Mouse (Mus musculus) hindbrain, embryonic 16.5 days (tissue): ENCODE results near the gene Akt2. TPM values are rescaled to one million over a fixed set of nuclear protein-coding genes. Genes with fewer than 3 reads are reported as not detected.
A peak's percentile ranks its signal among the peaks of the same experiment; 100 is the strongest.

ENCODE experiments used
- ATAC-seq: fragments of 200-750 bp; cut with Nextera tagmentation; 2 replicates; pipeline ENCODE4 v1.8.0; 2017; ENCODE audit warnings: moderate TSS enrichment, moderate library complexity
- H3K27ac ChIP-seq: fragments of 300-500 bp; sonication (generic); 2 replicates; pipeline ENCODE4 v1.5.1; 2014; ENCODE audit warnings: low read depth, mild to moderate bottlenecking, control low read depth, low read length, moderate library complexity
- H3K27me3 ChIP-seq: fragments of 300-500 bp; sonication (generic); replicated peaks from 2 replicates; pipeline ENCODE4 v1.6.1; 2014; ENCODE audit warnings: low read length; ENCODE audit not compliant: control insufficient read depth, insufficient read depth
- H3K36me3 ChIP-seq: fragments of 300-500 bp; sonication (generic); 2 replicates; pipeline ENCODE4 v1.6.1; 2014; ENCODE audit warnings: mild to moderate bottlenecking, low read length, moderate library complexity, mixed read lengths; ENCODE audit not compliant: control insufficient read depth, insufficient read depth
- H3K4me1 ChIP-seq: fragments of 300-500 bp; sonication (generic); 2 replicates; pipeline ENCODE4 v1.6.1; 2014; ENCODE audit warnings: low read depth, low read length; ENCODE audit not compliant: control insufficient read depth, insufficient read depth
- H3K4me2 ChIP-seq: fragments of 300-500 bp; sonication (generic); 2 replicates; pipeline ENCODE4 v1.6.1; 2014; ENCODE audit warnings: mild to moderate bottlenecking, low read length, control low read depth, moderate library complexity
- H3K4me3 ChIP-seq: fragments of 300-500 bp; sonication (generic); 2 replicates; pipeline ENCODE4 v1.5.1; 2014; ENCODE audit warnings: mild to moderate bottlenecking, low read length, control low read depth, moderate library complexity
- H3K9ac ChIP-seq: fragments of 300-500 bp; sonication (generic); 2 replicates; pipeline ENCODE4 v1.6.1; 2014; ENCODE audit warnings: low read depth, mild to moderate bottlenecking, control low read depth, low read length, moderate library complexity
- H3K9me3 ChIP-seq: fragments of 300-500 bp; sonication (generic); 2 replicates; pipeline ENCODE4 v1.6.1; 2014; ENCODE audit warnings: mild to moderate bottlenecking, low read length, moderate library complexity; ENCODE audit not compliant: control insufficient read depth
- WGBS: fragments of 180-500 bp; shearing (Covaris S2); extraction: QIAGEN DNeasy Blood & Tissue Kit; methylation state at CpG from one replicate; pipeline ENCODE4 v1.1.7; 2014; 5-methylcytosine and 5-hydroxymethylcytosine counted together
- polyA plus RNA-seq: library from polyadenylated mRNA; unstranded; fragments of >200 nt; fragmentation: Nextera tagmentation; extraction: Ambion mirVana; gene quantifications from 2 replicates; pipeline ENCODE4 v1.2.1, GENCODE M21; 2015

The Akt2 gene
- polyA plus RNA-seq, 1 experiment from 2014 or later, result 63.0 TPM

DNA sequence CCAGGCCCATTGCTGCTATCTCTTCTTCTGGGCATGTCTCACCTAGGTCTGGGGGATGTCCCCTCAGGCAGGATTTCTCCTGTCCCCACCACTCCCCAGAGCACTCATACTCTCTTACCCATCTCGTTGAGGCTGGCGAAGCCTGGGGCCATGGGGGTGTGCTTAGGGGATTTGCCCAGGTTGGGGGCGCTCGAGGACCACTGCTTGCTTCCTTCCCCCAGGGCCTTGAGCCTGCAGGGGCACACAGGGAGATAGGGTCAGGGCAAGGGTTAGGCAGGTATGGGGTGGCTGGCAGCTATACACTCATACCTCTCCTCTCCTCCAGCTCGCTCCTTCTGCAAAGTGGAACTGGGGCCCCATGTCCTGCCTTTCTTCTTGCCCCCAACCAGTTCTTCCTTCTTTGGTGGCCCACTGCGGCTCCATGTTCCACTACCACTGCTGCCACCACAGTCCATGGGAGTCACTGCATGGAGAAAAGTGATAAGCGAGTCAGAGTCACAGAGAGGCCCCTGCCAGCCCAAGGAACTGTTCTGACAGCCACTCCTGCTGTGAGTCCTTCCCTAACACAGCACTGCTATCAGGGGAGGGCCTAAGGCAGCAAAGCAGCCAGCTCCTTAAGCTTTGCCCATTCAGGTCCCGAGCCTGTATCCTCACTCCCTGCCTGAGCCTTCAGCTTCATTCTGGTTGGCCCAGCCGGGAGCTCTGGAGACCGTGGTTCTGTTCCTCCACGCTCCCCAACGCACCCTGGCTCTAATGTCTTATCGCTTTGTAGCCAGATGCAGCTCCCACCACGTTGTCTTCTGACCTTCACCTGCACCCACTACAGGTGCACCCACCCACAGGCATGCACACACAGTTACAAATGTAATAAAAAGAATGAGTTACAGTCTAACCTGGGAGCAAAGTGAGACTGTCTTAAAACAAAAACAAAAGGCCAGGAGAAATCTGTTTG is 67.6 kb downstream of the Akt2 start:
- WGBS, result 62% methylated on average over 14 of the region's 14 CpGs
- H3K9me3 ChIP-seq, result no peaks in the 10 kb centered on the region
- H3K36me3 ChIP-seq, result peaks cover 37% of the 10 kb centered on the region
- no peaks in the 10 kb centered on the region; the same call in 1 of the 2 replicates for H3K27me3 ChIP-seq
- H3K27ac ChIP-seq, result no peak overlapping the region
- H3K4me2 ChIP-seq, result no peak overlapping the region
- no peak overlapping the region for H3K9ac ChIP-seq
- H3K4me1 ChIP-seq, result peaks cover 12% of the 10 kb centered on the region; the same call in 1 of the 2 replicates
- no peak for ATAC-seq
- H3K4me3 ChIP-seq, result no peak overlapping the region

DNA sequence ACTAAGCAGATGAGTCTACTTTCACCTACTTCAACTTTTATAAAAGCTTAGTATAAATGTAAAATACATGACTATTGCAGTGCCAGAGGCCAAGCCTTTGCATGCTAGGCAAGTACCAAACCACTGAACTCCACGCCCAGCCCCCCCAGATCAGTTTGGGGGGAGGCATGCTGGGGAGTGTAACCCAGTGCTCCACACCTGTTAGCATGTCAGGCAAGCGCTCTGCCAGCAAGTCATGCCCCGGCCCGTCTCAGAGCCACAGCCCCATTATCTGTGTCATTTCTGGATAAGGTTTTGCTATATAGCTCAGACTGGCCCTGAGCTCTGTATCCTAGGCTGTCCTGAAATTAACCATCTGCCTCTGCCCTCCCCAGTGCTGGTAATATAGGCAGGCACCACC is 70.7 kb downstream of the Akt2 start:
- no peak for ATAC-seq
- Histone ChIP-seq H3K9ac (no peak overlapping the region), H3K4me1 (no peaks in the 10 kb centered on the region), H3K27me3 (no peaks in the 10 kb centered on the region; the same call in 1 of the 2 replicates), H3K4me2 (no peak overlapping the region), H3K27ac (no peak overlapping the region), H3K9me3 (no peaks in the 10 kb centered on the region), H3K36me3 (peaks cover 30% of the 10 kb centered on the region), H3K4me3 (no peak overlapping the region)
- WGBS, result 97% methylated on average over 4 of the region's 4 CpGs

DNA sequence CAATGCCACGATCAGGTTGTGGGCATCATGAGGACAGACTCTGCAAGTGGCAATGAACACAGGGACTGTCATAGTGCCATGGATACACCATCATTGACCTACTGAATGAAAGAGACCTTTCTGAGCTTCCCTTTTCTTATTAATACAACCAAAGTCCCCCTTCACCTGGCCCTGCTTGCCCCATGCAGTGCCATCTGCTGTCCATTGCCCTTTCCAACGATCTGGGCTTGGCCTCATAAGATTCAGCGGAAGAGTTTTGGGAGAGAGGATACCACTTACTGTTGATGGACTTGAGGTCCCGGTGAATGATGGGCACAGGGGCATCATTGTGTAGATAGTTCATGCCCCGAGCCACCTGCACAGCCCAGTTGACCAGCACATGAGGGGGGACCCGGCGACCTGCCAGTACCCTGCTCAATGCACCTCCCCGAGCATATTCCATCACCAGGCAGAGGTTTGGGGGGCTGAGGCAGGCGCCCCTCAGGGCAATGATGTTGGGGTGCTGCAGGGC is 81.8 kb downstream of the Akt2 start:
- Histone ChIP-seq H3K36me3 (0 out of 2 replicates have a peak, but pooled peaks cover under 1% of the 10 kb centered on the region), H3K4me3 (peak overlapping the region; percentile 94), H3K9ac (peak overlapping the region; percentile 97), H3K27me3 (no peaks in the 10 kb centered on the region), H3K4me1 (peaks cover 28% of the 10 kb centered on the region), H3K27ac (peak overlapping the region; percentile 92), H3K4me2 (peak overlapping the region; percentile 98), H3K9me3 (no peaks in the 10 kb centered on the region)
- WGBS, result 50% methylated on average over 9 of the region's 9 CpGs
- ATAC-seq, result peak; percentile 1; the same call in 1 of the 2 replicates

DNA sequence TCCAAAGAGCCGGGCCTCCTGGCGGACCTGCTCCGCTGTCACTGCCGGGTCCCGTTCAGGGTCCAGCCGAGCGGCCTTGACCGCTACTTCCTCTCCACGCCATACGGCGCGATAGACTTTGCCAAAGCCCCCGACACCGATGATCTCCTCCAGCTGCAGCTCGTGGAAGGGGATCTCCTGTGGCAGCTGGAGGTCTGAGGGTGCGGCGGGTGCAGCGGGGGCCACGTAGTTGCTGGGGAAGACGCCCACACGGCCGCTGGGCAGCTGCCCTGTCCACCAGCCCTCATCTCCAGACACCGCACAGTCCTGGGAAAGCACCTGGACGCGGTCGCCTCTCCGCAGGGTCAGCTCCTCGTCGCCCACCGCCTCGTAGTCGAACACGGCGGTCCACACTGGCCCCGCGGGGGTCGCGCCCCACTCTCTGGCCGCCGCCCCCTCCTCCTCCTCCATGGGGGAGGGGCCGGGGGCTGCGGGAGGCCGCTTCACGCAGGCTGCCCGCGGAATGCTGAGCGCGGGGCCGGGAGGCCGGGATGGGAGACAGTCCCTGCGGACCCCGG is 82.3 kb downstream of the Akt2 start:
- H3K4me1 ChIP-seq, result peaks cover 28% of the 10 kb centered on the region
- no peaks in the 10 kb centered on the region for H3K27me3 ChIP-seq
- WGBS, result 1% methylated on average over 28 of the region's 52 CpGs
- peak overlapping the region; percentile 98 for H3K4me2 ChIP-seq
- peak overlapping the region; percentile 94 for H3K4me3 ChIP-seq
- H3K9me3 ChIP-seq, result no peaks in the 10 kb centered on the region
- peak overlapping the region; percentile 97 for H3K9ac ChIP-seq
- H3K36me3 ChIP-seq, result no peaks in the 10 kb centered on the region
- peak; percentile 9 for ATAC-seq
- H3K27ac ChIP-seq, result peak overlapping the region; percentile 92

DNA sequence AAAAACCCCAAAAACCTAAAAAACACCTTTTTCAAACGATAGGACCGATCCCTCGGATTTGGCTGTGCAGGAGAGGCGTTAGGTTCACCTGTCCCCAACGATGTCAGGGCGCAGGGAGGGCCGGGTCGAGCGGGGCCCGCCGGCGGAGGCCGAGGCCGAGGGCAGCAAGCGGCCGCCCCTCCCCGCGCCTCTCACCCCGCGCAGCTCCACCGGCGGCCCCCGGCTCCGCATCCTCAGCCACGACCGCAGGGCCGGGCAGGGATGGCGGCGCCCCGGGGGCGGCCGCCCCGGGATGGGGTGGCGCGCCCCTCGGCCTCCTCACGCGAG is 82.8 kb downstream of the Akt2 start:
- Histone ChIP-seq H3K27ac (peak overlapping the region; percentile 92), H3K9me3 (no peaks in the 10 kb centered on the region), H3K4me3 (peak overlapping the region; percentile 94), H3K4me2 (peak overlapping the region; percentile 98), H3K9ac (peak overlapping the region; percentile 97), H3K36me3 (no peaks in the 10 kb centered on the region), H3K4me1 (peaks cover 28% of the 10 kb centered on the region), H3K27me3 (no peaks in the 10 kb centered on the region)
- ATAC-seq, result no peak; the same call in 1 of the 2 replicates
- WGBS, result 2% methylated on average over 31 of the region's 38 CpGs

DNA sequence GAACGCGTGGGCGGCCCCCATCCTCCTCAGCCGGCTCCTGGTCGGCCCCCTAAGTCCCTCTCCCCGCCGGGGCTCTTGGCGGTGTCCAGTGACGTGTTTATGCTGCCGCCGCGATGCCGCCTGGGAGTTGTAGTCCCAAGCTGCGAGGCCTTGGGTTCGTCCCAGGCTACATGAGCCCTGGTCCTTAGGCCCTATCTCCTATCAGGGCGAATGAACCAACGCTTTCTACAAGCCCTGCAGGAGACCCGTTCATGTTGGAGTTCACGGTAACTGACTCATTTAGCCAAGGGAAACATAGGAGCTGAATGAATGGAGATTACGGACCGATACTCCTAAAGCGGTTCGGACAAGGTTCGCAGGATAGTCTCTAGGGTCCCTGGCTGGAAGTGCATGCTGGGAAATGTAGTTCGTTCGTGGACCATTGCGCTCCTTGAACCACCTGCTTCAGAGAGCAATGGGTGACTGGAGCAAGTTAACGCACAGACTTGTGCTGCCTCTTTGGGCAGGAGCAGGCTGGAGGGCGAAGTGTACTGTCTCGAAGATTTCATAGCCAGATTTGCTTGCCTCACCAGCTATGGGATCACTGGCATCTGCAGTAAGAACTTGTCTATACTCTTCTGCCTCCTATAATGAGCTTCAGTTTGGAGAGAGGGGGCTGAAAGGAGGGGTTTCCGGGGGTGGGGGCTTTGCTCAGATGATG is 83.3 kb downstream of the Akt2 start, which contains the start of gene Map3k10:
Gene Map3k10 (minus strand): TSS at position 77 of the 700 bp plus-strand sequence.
- Histone ChIP-seq H3K4me2 (peak within 1 kb of the TSS; percentile 98), H3K36me3 (no peaks in the 10 kb centered on the region), H3K9me3 (no peaks in the 10 kb centered on the region), H3K27me3 (no peaks in the 10 kb centered on the region), H3K4me3 (peak within 1 kb of the TSS; percentile 94), H3K9ac (peak within 1 kb of the TSS; percentile 97), H3K4me1 (peaks cover 28% of the 10 kb centered on the region), H3K27ac (peak within 1 kb of the TSS; percentile 92)
- peak; percentile 97 for ATAC-seq
- WGBS, result under 1% methylated on average over 31 of the region's 31 CpGs

DNA sequence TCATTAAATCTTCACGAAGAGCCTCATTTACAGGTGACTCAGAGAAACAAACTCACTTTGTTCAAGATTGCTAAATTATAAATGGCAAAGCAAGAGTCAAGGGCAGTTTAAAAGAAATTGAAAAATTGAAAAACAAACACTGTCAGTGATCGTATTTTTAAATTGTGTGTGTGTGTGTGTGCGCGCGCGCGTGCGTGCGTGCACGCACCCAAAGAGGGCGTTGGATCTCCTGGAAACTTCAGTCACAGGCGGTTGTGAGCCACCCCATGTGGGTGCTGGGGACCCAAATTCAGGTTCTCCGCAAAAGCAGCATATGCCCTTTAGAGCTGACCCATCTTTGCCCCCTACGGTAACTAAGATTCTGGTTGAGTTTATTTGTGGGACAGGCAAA is 83.9 kb downstream of the Akt2 start:
- ATAC-seq, result no peak
- H3K4me1 ChIP-seq, result peaks cover 25% of the 10 kb centered on the region
- H3K9ac ChIP-seq, result peak overlapping the region; percentile 97; the same call in 1 of the 2 replicates
- peak overlapping the region; percentile 51; the same call in 1 of the 2 replicates for H3K27ac ChIP-seq
- H3K36me3 ChIP-seq, result no peaks in the 10 kb centered on the region
- H3K4me3 ChIP-seq, result peak overlapping the region; percentile 94
- WGBS, result 30% methylated on average over 14 of the region's 14 CpGs
- no peaks in the 10 kb centered on the region for H3K27me3 ChIP-seq
- H3K9me3 ChIP-seq, result no peaks in the 10 kb centered on the region
- peak overlapping the region; percentile 98 for H3K4me2 ChIP-seq

GRCm38 (mm10) chr7:27683218-27683617 is 91.9 kb downstream of the Akt2 start:
- H3K4me3 ChIP-seq, result no peak overlapping the region
- H3K9me3 ChIP-seq, result no peaks in the 10 kb centered on the region
- no peak overlapping the region for H3K27ac ChIP-seq
- no peak overlapping the region for H3K4me2 ChIP-seq
- peaks cover 2% of the 10 kb centered on the region for H3K4me1 ChIP-seq
- H3K9ac ChIP-seq, result no peak overlapping the region
- WGBS, result 79% methylated on average over 2 of the region's 2 CpGs
- H3K36me3 ChIP-seq, result no peaks in the 10 kb centered on the region
- ATAC-seq, result no peak
- H3K27me3 ChIP-seq, result no peaks in the 10 kb centered on the region
